Mouse (Mus musculus): ENCODE results near the gene Glmp.

DNA sequence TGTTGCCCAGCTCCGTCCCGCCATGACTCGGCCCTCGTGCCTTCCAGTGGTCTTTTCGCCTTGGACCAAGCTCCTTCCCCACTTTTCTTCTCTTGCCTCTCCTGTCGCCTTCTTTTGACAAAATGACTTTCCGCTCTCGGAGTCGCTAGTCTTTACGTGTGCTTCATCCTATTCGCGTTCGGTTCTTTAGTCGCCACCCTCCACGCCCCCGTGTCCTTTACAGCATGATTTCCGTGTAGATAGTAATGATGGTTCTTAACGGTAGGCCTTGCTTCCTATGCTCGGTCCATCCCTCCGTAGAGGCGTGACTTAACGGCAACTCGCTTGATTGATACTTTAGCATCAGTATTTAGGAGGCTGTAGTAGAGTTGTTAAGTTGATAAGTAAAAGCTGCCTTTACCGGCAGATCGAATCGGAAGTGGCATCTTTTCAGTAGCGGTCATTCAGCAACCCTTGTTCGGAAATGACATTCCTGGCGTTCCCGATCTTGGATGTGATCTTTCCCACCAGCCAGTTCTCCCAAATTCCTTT, 27.4 kb upstream of the Glmp start:
- TF ChIP-seq POLR2A (IDR thresholded peaks at IDR 0.05; ENCODE audit: extremely low read depth, insufficient read depth, low read length) (no peak), CTCF (IDR thresholded peaks at IDR 0.05; ENCODE audit: extremely low read depth, insufficient read depth, low read length) (no peak)
